Mouse (Mus musculus) testis, adult 2 months (tissue): ENCODE data around the gene Bcas3.

ENCODE experiments used
- CTCF ChIP-seq: fragments of 200-500 bp; IDR thresholded peaks from 2 replicates; pipeline ENCODE4 v1.5.1; 2012; ENCODE audit warnings: low read depth, mild to moderate bottlenecking, inconsistent platforms, low read length, moderate library complexity; ENCODE audit not compliant: control insufficient read depth, insufficient read depth, insufficient replicate concordance
- POLR2A ChIP-seq: fragments of 200-500 bp; IDR thresholded peaks from 2 replicates; pipeline ENCODE4 v1.6.1; 2012; ENCODE audit warnings: low read depth, mild to moderate bottlenecking, inconsistent platforms, low read length, moderate library complexity; ENCODE audit not compliant: control insufficient read depth

DNA sequence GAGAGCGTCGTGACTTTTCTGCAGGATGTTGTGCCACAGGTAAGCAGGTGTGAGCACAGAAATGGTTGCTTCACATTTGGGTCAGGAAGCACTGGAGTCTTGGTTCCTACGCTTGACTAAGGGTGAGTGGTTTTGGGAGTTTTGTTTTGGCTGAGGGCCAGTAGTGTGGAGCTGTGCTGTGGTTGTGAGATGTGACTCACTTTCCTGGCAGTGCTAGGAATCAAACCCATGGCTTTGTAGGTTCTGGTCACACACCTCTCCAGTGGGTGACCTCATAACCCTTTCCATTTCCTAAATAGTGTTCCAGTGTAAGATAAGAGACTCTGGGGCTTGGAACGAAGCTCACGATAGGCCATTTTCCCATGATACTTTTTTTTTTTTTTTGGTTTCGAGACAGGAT is 6.7 kb downstream of the Bcas3 start:
- no peak for TF ChIP-seq CTCF
- no peak for TF ChIP-seq POLR2A
